Mouse (Mus musculus): ENCODE data around the gene Mob1a. TPM values are rescaled to one million over a fixed set of nuclear protein-coding genes. Genes with fewer than 3 reads are reported as not detected.

Mob1a gene
- 97.1 TPM for total RNA-seq (2023)

DNA sequence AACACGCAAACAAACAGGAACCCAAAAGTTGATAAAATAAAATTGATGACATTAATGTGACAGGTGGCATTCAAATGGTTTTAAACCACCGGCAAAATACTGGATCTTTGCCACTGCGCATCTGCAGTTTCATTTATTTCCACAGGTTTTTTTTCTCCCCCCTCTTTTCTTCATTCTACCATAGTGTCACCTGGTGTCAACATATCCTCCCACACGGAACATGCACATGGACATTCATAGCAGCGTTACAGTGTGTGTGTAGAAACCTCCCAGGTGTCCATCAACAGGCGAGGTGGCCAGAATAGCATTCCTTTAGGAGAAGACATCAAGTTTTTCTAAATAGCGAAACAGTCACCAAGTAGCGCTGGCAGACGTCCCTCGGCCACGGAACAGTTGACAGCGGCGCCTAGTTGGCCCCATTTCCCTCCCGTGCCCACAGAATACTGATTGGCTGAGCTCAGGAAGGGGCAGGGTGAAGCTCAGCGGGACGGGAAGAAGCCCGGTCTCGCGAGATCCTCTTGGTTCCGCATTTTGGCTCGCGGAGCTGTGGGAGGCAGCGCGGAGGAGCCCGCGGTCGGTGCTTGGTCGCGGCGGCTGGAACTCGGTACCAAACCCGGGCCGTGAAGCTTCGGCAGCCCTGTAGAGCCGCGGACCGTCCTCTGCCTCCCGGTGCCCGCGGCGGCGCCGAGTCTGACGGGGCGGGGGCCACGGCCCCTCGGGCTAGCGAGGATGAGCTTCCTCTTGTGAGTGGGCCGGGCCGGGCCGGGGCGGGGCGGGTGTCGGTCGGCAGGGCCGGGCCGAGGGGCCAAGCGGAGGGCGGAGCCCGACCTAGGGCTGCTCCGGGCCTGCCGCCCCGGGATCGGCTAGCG, at the start of gene Mob1a, which contains the start of gene Mthfd2:
Mob1a (plus strand) TSS at position 492 of the 869 bp plus-strand sequence.
Mthfd2 (minus strand) TSS at position 384 of the 869 bp plus-strand sequence.

GRCm38 (mm10) chr6:83348873-83349272, 23.1 kb downstream of the Mob1a start, which contains the start of gene Bola3:
Bola3 (plus strand) TSS chr6:83349147.

Other genes with a start within 250 kb of the Mob1a start
- gene Pcgf1, start 248.1 kb upstream of the Mob1a start, total RNA-seq (2023) = 28.6 TPM
- not detected for gene Lbx2, start 239.6 kb upstream of the Mob1a start, total RNA-seq (2023)
- 12.8 TPM for gene Ccdc142, start 224.4 kb upstream of the Mob1a start, total RNA-seq (2023)
- 8.3 TPM for gene Gm42688, start 224.4 kb upstream of the Mob1a start, total RNA-seq (2023)
- gene Mrpl53, start 217.0 kb upstream of the Mob1a start, total RNA-seq (2023) = 28.2 TPM
- 34.1 TPM for gene Mogs, start 210.5 kb upstream of the Mob1a start, total RNA-seq (2023)
- gene Wbp1, start 204.5 kb upstream of the Mob1a start, total RNA-seq (2023) = 41.6 TPM
- 28.5 TPM for gene Ino80b, start 200.6 kb upstream of the Mob1a start, total RNA-seq (2023)
- gene Rtkn, start 190.6 kb upstream of the Mob1a start, total RNA-seq (2023) = not detected
- 0.53 TPM for gene Wdr54, start 169.6 kb upstream of the Mob1a start, total RNA-seq (2023)
- gene 1700003E16Rik, start 169.6 kb upstream of the Mob1a start, total RNA-seq (2023) = not detected
- 127 TPM for gene Dctn1, start 160.1 kb upstream of the Mob1a start, total RNA-seq (2023)
- gene Slc4a5, start 106.2 kb upstream of the Mob1a start, total RNA-seq (2023) = not detected
- gene Mthfd2, start 108 bp upstream of the Mob1a start, total RNA-seq (2023) = 48.9 TPM
- gene Bola3, start 23.1 kb downstream of the Mob1a start, total RNA-seq (2023) = 28.4 TPM
- 191 TPM for gene Tet3, start 133.1 kb downstream of the Mob1a start, total RNA-seq (2023)
- 52.4 TPM for gene Dguok, start 181.0 kb downstream of the Mob1a start, total RNA-seq (2023)
- not detected for gene Actg2, start 210.2 kb downstream of the Mob1a start, total RNA-seq (2023)
- 20.4 TPM for gene Stambp, start 246.7 kb downstream of the Mob1a start, total RNA-seq (2023)

All from CD4-positive naive resting alpha-beta T cell, adult 57 days (primary cell).